Mouse (Mus musculus) B cell, adult (primary cell): ENCODE data around the gene Gm11492. TPM values are rescaled to one million over a fixed set of nuclear protein-coding genes. Genes with fewer than 3 reads are reported as not detected.

ENCODE experiments used
- total RNA-seq: library from RNA; stranded (reverse); gene quantifications from 4 replicates; pipeline ENCODE4 v1.2.4, GENCODE M21; 2023; ENCODE audit not compliant: inconsistent age

Gm11492 gene
- total RNA-seq = not detected in 4 replicates

DNA sequence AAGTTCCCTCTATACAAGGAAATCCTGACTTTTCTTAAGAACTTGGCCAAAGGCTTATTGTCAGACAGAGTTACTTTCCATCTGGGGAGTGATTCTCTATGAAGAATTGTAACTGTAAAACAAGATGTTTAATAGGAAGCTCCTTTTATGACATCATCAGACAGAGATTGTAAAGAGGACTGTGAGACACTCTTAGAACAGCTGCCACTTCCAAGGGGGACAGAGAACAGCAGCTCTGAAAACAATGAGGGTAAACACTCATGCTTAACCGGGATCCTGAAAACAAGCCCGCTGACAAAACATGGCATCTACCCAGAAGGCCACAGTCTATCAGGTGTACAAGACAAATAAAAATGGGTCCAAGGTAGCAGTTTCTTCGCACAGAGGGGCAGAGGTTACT, at the start of gene Gm11492:
Gene Gm11492 (plus strand): TSS at position 153 of the 400 bp plus-strand sequence.

DNA sequence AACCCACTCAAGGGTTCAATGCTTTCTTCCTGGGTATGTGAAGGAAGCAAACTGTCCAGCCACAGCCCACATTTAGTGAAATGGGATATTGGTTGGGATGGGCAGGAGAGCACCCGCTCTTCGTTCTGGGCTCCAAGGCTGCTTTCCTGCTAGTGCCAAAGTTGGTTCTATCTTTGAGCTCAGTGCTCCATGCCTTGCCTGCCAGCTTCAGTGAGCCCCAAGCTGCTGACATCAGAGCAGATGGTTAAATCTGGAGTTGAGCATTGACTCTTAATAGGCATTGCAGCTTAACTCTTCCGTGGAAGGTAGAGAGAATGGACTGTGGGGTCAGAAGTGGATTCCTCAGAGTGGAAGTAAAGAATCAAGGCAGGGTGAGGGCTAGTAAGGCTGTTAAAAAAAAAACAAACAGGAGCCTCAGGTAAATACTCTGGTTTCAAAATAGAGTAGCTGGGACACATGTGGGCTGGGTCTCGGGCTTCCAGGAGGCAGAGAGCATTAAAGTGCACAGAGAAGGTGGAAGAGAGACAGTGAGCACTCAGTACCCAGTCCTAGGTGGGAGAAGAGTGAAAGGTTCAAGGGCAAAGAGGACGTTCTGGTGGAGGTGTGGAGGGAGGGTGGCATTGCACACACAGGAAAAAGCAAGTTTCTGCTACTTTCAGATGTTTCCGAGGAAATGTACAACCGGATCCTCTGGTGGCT, 2.0 kb downstream of the Gm11492 start, which contains the start of gene Sept4:
Gene Sept4 (plus strand): TSS at position 649 of the 699 bp plus-strand sequence.

DNA sequence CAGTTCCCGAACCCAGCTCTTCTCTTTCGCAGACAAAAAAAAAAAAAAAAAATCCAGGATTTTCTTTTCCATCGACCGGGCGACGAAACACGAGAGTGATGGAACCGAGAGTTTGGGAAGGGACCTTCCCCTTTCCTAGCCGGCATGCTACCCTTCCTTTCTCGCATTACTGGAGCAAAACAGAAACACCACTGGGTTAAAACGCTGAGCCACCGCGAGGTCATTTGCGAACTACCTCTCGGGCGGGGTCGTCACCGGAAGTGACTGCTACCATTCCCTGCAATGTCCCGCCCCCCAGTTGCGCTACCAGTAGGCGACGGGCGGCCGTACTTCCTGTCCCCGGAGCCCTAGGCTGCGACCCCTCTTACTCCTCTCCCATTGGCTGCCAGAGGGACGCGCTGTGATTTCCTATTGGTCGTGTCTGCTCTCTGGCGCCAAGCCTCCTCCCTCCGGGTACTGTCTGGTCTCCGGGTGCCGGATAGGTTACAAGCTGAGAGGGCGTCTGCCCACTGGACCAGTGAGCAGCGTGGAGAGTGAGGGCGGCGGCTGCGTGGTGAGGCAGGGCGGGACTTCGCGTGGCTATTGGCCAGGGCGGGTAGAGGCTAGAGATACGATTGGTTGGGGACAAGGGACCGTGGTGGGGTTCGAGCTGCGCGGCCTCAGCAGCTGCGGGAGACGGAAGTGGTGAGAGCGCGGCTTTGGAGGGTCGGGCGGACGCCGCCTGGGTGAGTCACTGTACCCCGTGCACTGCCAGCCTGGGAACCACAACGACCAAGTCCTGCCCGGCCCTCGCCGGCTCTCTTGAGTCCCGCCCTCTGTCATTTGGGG, 25.3 kb downstream of the Gm11492 start, which contains the start of gene Mtmr4:
Gene Mtmr4 (plus strand): TSS at position 637 of the 828 bp plus-strand sequence.

DNA sequence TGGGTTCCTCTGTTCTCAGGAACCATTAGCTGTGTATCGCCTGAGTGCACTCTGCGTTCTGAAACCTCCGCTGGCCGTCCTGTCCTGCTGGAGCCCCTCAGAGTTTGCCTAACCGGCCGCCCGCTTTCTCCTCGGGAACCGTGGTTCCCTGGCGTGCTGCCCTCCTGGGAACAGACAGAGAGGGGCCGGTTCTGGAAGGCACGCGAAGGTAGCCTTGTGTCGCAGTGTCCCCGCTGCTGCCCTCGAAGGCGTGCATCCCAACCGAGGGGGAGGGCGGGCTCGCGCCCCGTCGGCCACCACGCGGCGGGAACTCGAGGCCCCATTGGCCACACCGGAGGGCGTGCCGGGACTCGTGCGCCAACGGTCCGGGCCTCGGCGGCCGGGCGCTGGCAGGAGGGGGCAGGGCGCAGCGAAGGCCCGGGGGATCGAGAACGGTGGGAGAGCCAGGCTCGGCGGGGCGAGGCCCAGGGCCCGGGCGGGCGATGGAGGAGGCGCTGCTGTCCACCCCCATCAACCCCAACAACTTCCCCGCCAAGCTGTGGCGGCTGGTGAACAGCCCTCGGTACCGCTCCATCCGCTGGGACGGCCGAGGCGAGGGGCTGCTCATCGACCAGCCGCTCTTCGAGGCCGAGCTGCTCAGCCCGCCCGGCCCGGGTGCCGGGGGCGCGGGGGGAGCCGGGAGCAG, 50.5 kb downstream of the Gm11492 start, which contains the start of gene Hsf5:
Gene Hsf5 (plus strand): TSS at position 375 of the 685 bp plus-strand sequence.

Other genes starting within 250 kb of the Gm11492 start
- gene Ppm1e, start 207.6 kb upstream of the Gm11492 start, total RNA-seq = 7.0 to 8.9 TPM (median 7.8 TPM) in 4 replicates
- 4.8 to 7.7 TPM (median 7.1 TPM) in 4 replicates for gene Rad51c, start 161.7 kb upstream of the Gm11492 start, total RNA-seq
- 0.10 to 2.6 TPM (median 2.4 TPM) in 3 of 4 replicates, not detected in the other for gene Tex14, start 161.6 kb upstream of the Gm11492 start, total RNA-seq
- 1.8 to 2.8 TPM (median 2.2 TPM) in 4 replicates for gene Sept4, start 2.2 kb downstream of the Gm11492 start, total RNA-seq
- gene Mtmr4, start 25.5 kb downstream of the Gm11492 start, total RNA-seq = 43.1 to 60.8 TPM (median 51.2 TPM) in 4 replicates
- gene Hsf5, start 50.5 kb downstream of the Gm11492 start, total RNA-seq = 0.12 to 0.32 TPM (median 0.27 TPM) in 3 of 4 replicates, not detected in the other
- 4.0 to 5.3 TPM (median 4.6 TPM) in 4 replicates for gene Rnf43, start 96.1 kb downstream of the Gm11492 start, total RNA-seq
- 126 to 136 TPM (median 129 TPM) in 4 replicates for gene Supt4a, start 170.9 kb downstream of the Gm11492 start, total RNA-seq
- gene Tspoap1, start 193.9 kb downstream of the Gm11492 start, total RNA-seq = 11.4 to 15.4 TPM (median 12.7 TPM) in 4 replicates
- gene Mpo, start 226.9 kb downstream of the Gm11492 start, total RNA-seq = 0.26 to 1.4 TPM (median 0.44 TPM) in 4 replicates